Mouse (Mus musculus) cortical plate, adult 2 months (tissue): ENCODE measurements around the gene Tmigd1.

ENCODE experiments used
- CTCF ChIP-seq: fragments of 200-500 bp; IDR thresholded peaks from 2 replicates; pipeline ENCODE4 v1.5.1; 2011; ENCODE audit warnings: mild to moderate bottlenecking, control low read depth, low read length; ENCODE audit not compliant: insufficient read depth; ENCODE audit errors: extremely low read depth
- POLR2A ChIP-seq: fragments of 200-500 bp; IDR thresholded peaks from 2 replicates; pipeline ENCODE4 v1.6.1; 2011; ENCODE audit warnings: mild to moderate bottlenecking, low read length, control low read depth; ENCODE audit not compliant: insufficient read depth; ENCODE audit errors: extremely low read depth

GRCm38 (mm10) chr11:76898751-76899150 is 3.2 kb upstream of the Tmigd1 start:
- no peak for TF ChIP-seq CTCF
- TF ChIP-seq POLR2A = no peak
